Mouse (Mus musculus): ENCODE measurements around the gene Rars.
"Not testable (repeated sequence)": the region's sequence is repeated elsewhere in the genome, so short reads cannot be mapped to it uniquely, and the experiment has no call there.

- TF ChIP-seq POLR2AphosphoS2 (IDR thresholded peaks at IDR 0.05; ENCODE audit: low read depth, low read length); MAFK (IDR thresholded peaks at IDR 0.05; ENCODE audit: insufficient replicate concordance, low read length); CTCF (conservative IDR thresholded peaks at IDR 0.05 in 1 of 2, IDR thresholded peaks at IDR 0.05 in 1 of 2; ENCODE audit: low read depth in 2 of 2, low read length in 2 of 2): not testable (repeated sequence)
These were observed 41.5 kb downstream of the Rars start for GRCm38 (mm10) chr11:35792800-35793199.
